Mouse (Mus musculus): ENCODE measurements around the gene Ift52. TPM values are rescaled to one million over a fixed set of nuclear protein-coding genes. Genes with fewer than 3 reads are reported as not detected.

Ift52 gene
- polyA plus RNA-seq, 1 experiment from 2014 or later: 43.2 TPM

DNA sequence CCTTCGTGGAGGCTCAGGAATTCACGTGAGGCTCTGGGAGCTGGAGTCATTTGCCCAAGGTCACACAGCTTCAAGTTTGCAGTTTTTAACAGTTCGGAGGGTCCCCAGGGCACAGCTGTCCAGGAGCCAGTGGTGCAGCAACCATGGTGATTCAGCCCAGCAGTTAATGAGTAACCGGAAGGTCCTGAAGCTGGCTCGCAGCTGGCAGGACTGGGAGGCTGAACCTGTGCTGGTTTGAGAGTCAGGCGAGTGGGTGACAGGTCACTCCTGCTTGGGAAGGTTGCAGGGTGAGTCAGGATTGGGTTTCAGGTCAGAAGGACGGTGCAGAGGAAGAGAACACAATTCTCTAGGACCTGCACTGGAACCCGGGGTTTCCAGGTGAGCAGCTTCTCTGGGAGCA, 29.9 kb upstream of the Ift52 start, which contains the start of gene Sgk2:
Sgk2 (plus strand) TSS at position 113 of the 400 bp plus-strand sequence.
- no peak within 1 kb of the TSS for H3K4me3 ChIP-seq (replicated peaks)
- peak; percentile 82 for ATAC-seq (ENCODE audit: insufficient read depth, low FRiP score, low read depth)
- H3K4me1 ChIP-seq: 0 out of 2 replicates have a peak, but pooled peaks cover 3% of the 10 kb centered on the region
- H3K27ac ChIP-seq: no peak within 1 kb of the TSS
- no peak within 1 kb of the TSS for H3K4me2 ChIP-seq
- no peak within 1 kb of the TSS for H3K9ac ChIP-seq
- H3K27me3 ChIP-seq (replicated peaks): no peaks in the 10 kb centered on the region
- H3K36me3 ChIP-seq: no peaks in the 10 kb centered on the region
- no peaks in the 10 kb centered on the region for H3K9me3 ChIP-seq
- WGBS: 37% methylated on average over 8 of the region's 8 CpGs

GRCm38 (mm10) chr2:162988235-162988634, 28.9 kb upstream of the Ift52 start:
- no peaks in the 10 kb centered on the region for H3K9me3 ChIP-seq
- no peak for ATAC-seq (ENCODE audit: insufficient read depth, low FRiP score, low read depth)
- H3K4me3 ChIP-seq (replicated peaks): no peak overlapping the region
- no peak overlapping the region for H3K9ac ChIP-seq
- 84% methylated on average over 4 of the region's 4 CpGs for WGBS
- no peak overlapping the region for H3K27ac ChIP-seq
- no peaks in the 10 kb centered on the region for H3K36me3 ChIP-seq
- H3K4me1 ChIP-seq: 0 out of 2 replicates have a peak, but pooled peaks cover 3% of the 10 kb centered on the region
- H3K4me2 ChIP-seq: no peak overlapping the region
- H3K27me3 ChIP-seq (replicated peaks): no peaks in the 10 kb centered on the region

DNA sequence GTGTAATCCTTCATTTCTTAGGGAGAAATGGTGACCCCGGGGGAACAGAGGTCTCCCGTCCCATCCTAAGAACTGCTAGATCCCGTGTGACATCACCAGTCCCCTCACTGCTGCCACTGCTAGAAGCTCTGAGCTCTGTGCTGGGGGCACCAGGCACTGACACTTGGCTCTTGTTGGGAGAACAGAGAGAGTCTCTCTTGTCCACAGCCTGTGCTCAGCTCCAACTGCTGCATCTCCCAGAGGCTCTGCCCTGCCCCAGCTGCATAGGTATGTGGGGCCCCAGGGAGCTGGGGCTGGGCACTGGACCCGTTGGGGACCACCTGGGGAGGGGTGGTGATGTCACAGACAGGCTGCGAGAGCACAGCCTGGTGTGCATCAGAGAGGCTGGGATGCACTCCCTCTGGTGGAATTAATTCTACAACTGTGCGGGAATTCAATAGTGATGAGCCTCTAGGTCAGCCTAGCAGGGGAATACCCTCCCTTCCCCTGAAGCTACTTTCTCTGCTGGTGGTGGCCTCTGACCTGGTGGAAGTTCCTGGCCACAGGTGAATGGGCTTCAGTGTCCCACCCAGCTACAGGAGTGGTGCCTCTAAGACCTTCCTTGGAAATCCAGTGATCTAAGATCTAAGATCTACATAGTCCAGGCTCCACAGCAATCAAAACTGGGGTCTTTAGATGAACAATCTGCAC, 25.6 kb upstream of the Ift52 start:
- H3K4me1 ChIP-seq: 0 out of 2 replicates have a peak, but pooled peaks cover 3% of the 10 kb centered on the region
- no peak overlapping the region for H3K4me2 ChIP-seq
- H3K4me3 ChIP-seq (replicated peaks): no peak overlapping the region
- H3K36me3 ChIP-seq: no peaks in the 10 kb centered on the region
- WGBS: 38% methylated on average over 6 of the region's 6 CpGs
- ATAC-seq (ENCODE audit: insufficient read depth, low FRiP score, low read depth): no peak
- no peak overlapping the region for H3K9ac ChIP-seq
- no peaks in the 10 kb centered on the region for H3K9me3 ChIP-seq
- no peak overlapping the region for H3K27ac ChIP-seq
- no peaks in the 10 kb centered on the region for H3K27me3 ChIP-seq (replicated peaks)

DNA sequence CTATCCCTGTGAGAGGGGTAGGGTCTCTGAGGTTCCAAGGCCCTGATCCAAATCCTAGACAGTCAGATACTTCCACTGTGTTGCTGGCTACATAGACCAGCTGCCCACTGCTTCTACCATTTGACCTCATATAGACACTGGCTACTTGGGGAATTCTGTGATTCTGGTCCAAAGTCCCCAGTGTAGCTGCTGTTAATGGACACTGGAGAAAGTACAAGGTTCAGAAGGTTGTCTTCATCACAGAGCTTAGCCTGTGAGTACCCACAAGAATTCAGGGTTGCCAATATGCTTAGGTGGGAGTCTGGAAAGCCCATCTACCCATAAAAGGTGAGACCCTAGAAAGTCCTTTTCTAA, 25.1 kb upstream of the Ift52 start:
- H3K4me1 ChIP-seq: no peaks in the 10 kb centered on the region
- ATAC-seq (ENCODE audit: insufficient read depth, low FRiP score, low read depth): no peak
- H3K4me3 ChIP-seq (replicated peaks): no peak overlapping the region
- H3K36me3 ChIP-seq: no peaks in the 10 kb centered on the region
- no peak overlapping the region for H3K4me2 ChIP-seq
- no peaks in the 10 kb centered on the region for H3K27me3 ChIP-seq (replicated peaks)
- no peak overlapping the region for H3K27ac ChIP-seq
- no peak overlapping the region for H3K9ac ChIP-seq
- H3K9me3 ChIP-seq: no peaks in the 10 kb centered on the region

GRCm38 (mm10) chr2:162993881-162994616, 23.1 kb upstream of the Ift52 start:
- no peak for ATAC-seq (ENCODE audit: insufficient read depth, low FRiP score, low read depth)

GRCm38 (mm10) chr2:162998528-162999230, 18.5 kb upstream of the Ift52 start:
- Histone ChIP-seq H3K9ac (no peak overlapping the region), H3K4me3 (replicated peaks) (no peak overlapping the region), H3K27ac (no peak overlapping the region), H3K9me3 (no peaks in the 10 kb centered on the region), H3K4me2 (peak overlapping the region; percentile 40), H3K36me3 (no peaks in the 10 kb centered on the region), H3K4me1 (no peaks in the 10 kb centered on the region), H3K27me3 (replicated peaks) (no peaks in the 10 kb centered on the region)
- peak; percentile 39; the same call in 1 of the 2 replicates for ATAC-seq (ENCODE audit: insufficient read depth, low FRiP score, low read depth)
- WGBS: 33% methylated on average over 18 of the region's 18 CpGs

More at GRCm38 (mm10) chr2:162993881-162994616, 23.1 kb upstream of the Ift52 start:
- no peaks in the 10 kb centered on the region for H3K36me3 ChIP-seq
- WGBS: 74% methylated on average over 9 of the region's 9 CpGs
- H3K4me3 ChIP-seq (replicated peaks): no peak overlapping the region
- H3K4me1 ChIP-seq: no peaks in the 10 kb centered on the region
- no peak overlapping the region for H3K27ac ChIP-seq
- no peak overlapping the region for H3K4me2 ChIP-seq
- H3K27me3 ChIP-seq (replicated peaks): no peaks in the 10 kb centered on the region
- H3K9me3 ChIP-seq: no peaks in the 10 kb centered on the region
- no peak overlapping the region for H3K9ac ChIP-seq

GRCm38 (mm10) chr2:162999744-163000143, 17.4 kb upstream of the Ift52 start:
- WGBS: 24% methylated on average over 3 of the region's 3 CpGs
- H3K36me3 ChIP-seq: no peaks in the 10 kb centered on the region

GRCm38 (mm10) chr2:163001071-163001470, 16.1 kb upstream of the Ift52 start:
- H3K27ac ChIP-seq: no peak overlapping the region
- H3K4me1 ChIP-seq: no peaks in the 10 kb centered on the region
- 84% methylated on average over 1 of the region's 1 CpGs for WGBS
- no peak overlapping the region for H3K9ac ChIP-seq
- no peaks in the 10 kb centered on the region for H3K27me3 ChIP-seq (replicated peaks)
- H3K36me3 ChIP-seq: no peaks in the 10 kb centered on the region
- no peak overlapping the region for H3K4me2 ChIP-seq
- no peak for ATAC-seq (ENCODE audit: insufficient read depth, low FRiP score, low read depth)
- no peak overlapping the region for H3K4me3 ChIP-seq (replicated peaks)
- H3K9me3 ChIP-seq: no peaks in the 10 kb centered on the region

More at GRCm38 (mm10) chr2:162999744-163000143, 17.4 kb upstream of the Ift52 start:
- Histone ChIP-seq H3K27ac (no peak overlapping the region), H3K9ac (no peak overlapping the region), H3K4me1 (no peaks in the 10 kb centered on the region), H3K4me3 (replicated peaks) (no peak overlapping the region), H3K4me2 (no peak overlapping the region), H3K9me3 (no peaks in the 10 kb centered on the region), H3K27me3 (replicated peaks) (no peaks in the 10 kb centered on the region)
- ATAC-seq (ENCODE audit: insufficient read depth, low FRiP score, low read depth): no peak

GRCm38 (mm10) chr2:163007299-163007698, 9.9 kb upstream of the Ift52 start:
- no peaks in the 10 kb centered on the region for H3K27me3 ChIP-seq (replicated peaks)
- no peak overlapping the region for H3K27ac ChIP-seq
- no peaks in the 10 kb centered on the region for H3K9me3 ChIP-seq
- ATAC-seq (ENCODE audit: insufficient read depth, low FRiP score, low read depth): no peak
- H3K4me1 ChIP-seq: no peaks in the 10 kb centered on the region
- no peak overlapping the region for H3K9ac ChIP-seq
- no peaks in the 10 kb centered on the region for H3K36me3 ChIP-seq
- no peak overlapping the region for H3K4me2 ChIP-seq
- no peak overlapping the region for H3K4me3 ChIP-seq (replicated peaks)
- 79% methylated on average over 4 of the region's 4 CpGs for whole genome bisulfite sequencing

- Histone ChIP-seq H3K9me3 (no peaks in the 10 kb centered on the region), H3K4me2 (no peak overlapping the region), H3K4me1 (no peaks in the 10 kb centered on the region), H3K27me3 (replicated peaks) (no peaks in the 10 kb centered on the region), H3K4me3 (replicated peaks) (no peak overlapping the region), H3K36me3 (peaks cover 49% of the 10 kb centered on the region), H3K9ac (no peak overlapping the region), H3K27ac (no peak overlapping the region)
- 87% methylated on average over 5 of the region's 5 CpGs for WGBS
- ATAC-seq (ENCODE audit: insufficient read depth, low FRiP score, low read depth): no peak
These were observed 14.1 kb downstream of the Ift52 start for GRCm38 (mm10) chr2:163031289-163031688.

DNA sequence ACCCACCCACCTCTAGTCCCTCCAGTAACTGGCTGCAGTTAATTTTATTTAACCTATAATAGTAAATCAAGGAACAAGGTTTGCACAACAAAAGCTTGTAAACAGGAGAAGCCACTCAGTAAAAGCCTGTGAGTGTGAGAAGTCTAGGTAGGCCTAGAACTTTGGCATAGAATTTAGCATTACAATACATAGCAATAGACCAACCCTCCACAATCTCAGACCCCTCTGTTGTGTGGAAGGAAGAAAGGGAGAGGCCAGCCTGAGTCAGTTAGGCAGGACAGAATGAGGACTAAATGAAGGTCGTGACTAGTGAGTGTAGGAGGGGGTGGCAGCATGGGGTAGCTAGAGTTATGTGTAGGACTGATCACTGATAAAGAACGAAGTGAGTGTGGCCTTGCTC, 14.6 kb downstream of the Ift52 start:
- no peak overlapping the region for H3K4me2 ChIP-seq
- WGBS: 69% methylated on average over 2 of the region's 2 CpGs
- H3K4me1 ChIP-seq: no peaks in the 10 kb centered on the region
- peaks cover 47% of the 10 kb centered on the region for H3K36me3 ChIP-seq
- H3K9ac ChIP-seq: no peak overlapping the region
- no peaks in the 10 kb centered on the region for H3K27me3 ChIP-seq (replicated peaks)
- H3K9me3 ChIP-seq: no peaks in the 10 kb centered on the region
- no peak for ATAC-seq (ENCODE audit: insufficient read depth, low FRiP score, low read depth)
- H3K4me3 ChIP-seq (replicated peaks): no peak overlapping the region
- no peak overlapping the region for H3K27ac ChIP-seq

DNA sequence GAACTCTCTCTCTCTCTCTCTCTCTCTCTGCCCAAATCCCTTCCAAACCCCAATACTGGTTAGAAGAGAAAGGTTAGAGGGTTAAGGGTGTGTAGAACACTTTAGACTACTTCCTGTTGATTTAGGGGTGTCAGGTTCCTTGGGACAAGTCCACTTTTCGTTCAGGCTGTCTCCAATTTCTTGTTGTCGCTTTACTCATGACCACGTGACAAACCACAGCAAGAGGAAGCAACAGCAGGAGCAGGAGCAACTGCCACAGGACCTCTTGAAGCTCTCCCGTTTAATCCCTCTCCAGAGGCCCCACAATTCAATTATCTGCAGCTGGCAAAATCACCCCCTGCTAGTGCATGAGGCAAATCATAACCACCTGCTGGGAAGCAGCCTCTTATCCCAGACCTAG, 15.5 kb downstream of the Ift52 start:
- no peaks in the 10 kb centered on the region for H3K4me1 ChIP-seq
- H3K27ac ChIP-seq: no peak overlapping the region
- no peak overlapping the region for H3K4me2 ChIP-seq
- 59% methylated on average over 4 of the region's 4 CpGs for WGBS
- peaks cover 52% of the 10 kb centered on the region for H3K36me3 ChIP-seq
- no peak for ATAC-seq (ENCODE audit: insufficient read depth, low FRiP score, low read depth)
- no peaks in the 10 kb centered on the region for H3K27me3 ChIP-seq (replicated peaks)
- no peak overlapping the region for H3K9ac ChIP-seq
- no peak overlapping the region for H3K4me3 ChIP-seq (replicated peaks)
- H3K9me3 ChIP-seq: no peaks in the 10 kb centered on the region

Data from stomach, embryonic 15.5 days (tissue).